Mouse (Mus musculus) forebrain, embryonic 16.5 days (tissue): Measurements from ENCODE around the gene Gm45140. TPM values are rescaled to one million over a fixed set of nuclear protein-coding genes. Genes with fewer than 3 reads are reported as not detected.

Experiments used
- ATAC-seq: fragments of 200-750 bp; cut with Nextera tagmentation; 2 replicates; pipeline ENCODE4 v1.8.0; 2017; ENCODE audit warnings: mild to moderate bottlenecking, moderate library complexity
- H3K27ac ChIP-seq: fragments of 300-500 bp; sonication (generic); 2 replicates; pipeline ENCODE4 v1.5.1; 2014; ENCODE audit warnings: low read length, control low read depth
- H3K27me3 ChIP-seq: fragments of 300-500 bp; sonication (generic); replicated peaks from 2 replicates; pipeline ENCODE4 v1.6.1; 2014; ENCODE audit warnings: low read length; ENCODE audit not compliant: control insufficient read depth, insufficient read depth
- H3K36me3 ChIP-seq: fragments of 300-500 bp; sonication (generic); 2 replicates; pipeline ENCODE4 v1.6.1; 2014; ENCODE audit not compliant: control insufficient read depth, insufficient read depth
- H3K4me1 ChIP-seq: fragments of 300-500 bp; sonication (generic); replicated peaks from 2 replicates; pipeline ENCODE4 v1.6.1; 2014; ENCODE audit warnings: low read length; ENCODE audit not compliant: control insufficient read depth, insufficient read depth
- H3K4me2 ChIP-seq: fragments of 300-500 bp; sonication (generic); 2 replicates; pipeline ENCODE4 v1.6.1; 2014; ENCODE audit warnings: mild to moderate bottlenecking, low read length, control low read depth
- H3K4me3 ChIP-seq: fragments of 300-500 bp; sonication (generic); replicated peaks from 2 replicates; pipeline ENCODE4 v1.5.1; 2014; ENCODE audit warnings: mild to moderate bottlenecking, low read length, control low read depth
- H3K9ac ChIP-seq: fragments of 300-500 bp; sonication (generic); replicated peaks from 2 replicates; pipeline ENCODE4 v1.6.1; 2014; ENCODE audit warnings: low read depth, low read length, control low read depth
- H3K9me3 ChIP-seq: fragments of 300-500 bp; sonication (generic); 2 replicates; pipeline ENCODE4 v1.6.1; 2016; ENCODE audit warnings: low read length; ENCODE audit not compliant: control insufficient read depth
- WGBS: fragments of 180-500 bp; shearing (Covaris S2); extraction: QIAGEN DNeasy Blood & Tissue Kit; methylation state at CpG from one replicate; pipeline ENCODE4 v1.1.7; 2014; 5-methylcytosine and 5-hydroxymethylcytosine counted together
- polyA plus RNA-seq: library from polyadenylated mRNA; unstranded; fragments of >200 nt; fragmentation: Nextera tagmentation; extraction: Ambion mirVana; gene quantifications from 2 replicates; pipeline ENCODE4 v1.2.1, GENCODE M21; 2015

The Gm45140 gene
- polyA plus RNA-seq, 1 experiment from 2014 or later: 2.5 TPM

DNA sequence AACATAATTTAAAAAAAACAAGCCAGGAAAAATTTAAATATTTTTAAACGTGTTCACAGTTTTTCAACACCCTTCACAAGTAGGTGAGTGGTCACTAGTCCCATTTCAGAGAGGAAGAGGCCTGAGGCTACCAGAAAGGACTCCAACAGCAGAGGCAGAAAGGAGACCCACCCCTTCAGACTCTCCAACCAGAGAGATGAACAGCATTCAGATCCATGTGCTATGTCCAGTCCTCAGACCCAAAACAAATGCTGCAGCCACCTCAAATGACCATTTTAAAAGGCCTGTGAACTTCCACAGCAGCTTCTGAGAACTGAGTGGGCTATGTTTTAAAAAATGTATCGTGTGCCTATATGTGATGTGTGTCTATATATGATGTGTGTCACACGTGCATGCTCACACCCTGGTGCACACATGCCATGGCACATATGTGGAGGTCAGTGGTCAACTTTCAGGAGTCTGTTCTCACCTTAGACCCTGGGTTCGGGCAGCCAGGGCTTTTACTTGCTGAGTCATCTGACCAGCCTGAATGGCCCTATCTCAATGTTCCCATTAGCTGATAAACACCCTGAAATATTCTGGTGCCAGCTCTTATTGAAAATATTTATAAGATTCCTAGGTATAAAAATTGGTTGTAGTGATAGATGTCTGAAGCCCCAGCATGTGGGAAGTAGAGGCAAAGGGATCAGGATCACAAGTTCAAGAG lies 27.7 kb downstream of the Gm45140 start:
- Histone ChIP-seq H3K27ac (no peak overlapping the region), H3K4me3 (no peak overlapping the region), H3K4me2 (no peak overlapping the region), H3K27me3 (no peaks in the 10 kb centered on the region), H3K9me3 (no peaks in the 10 kb centered on the region), H3K9ac (no peak overlapping the region), H3K36me3 (no peaks in the 10 kb centered on the region), H3K4me1 (peaks cover 14% of the 10 kb centered on the region)
- ATAC-seq: no peak
- 88% methylated on average over 4 of the region's 4 CpGs for whole genome bisulfite sequencing

DNA sequence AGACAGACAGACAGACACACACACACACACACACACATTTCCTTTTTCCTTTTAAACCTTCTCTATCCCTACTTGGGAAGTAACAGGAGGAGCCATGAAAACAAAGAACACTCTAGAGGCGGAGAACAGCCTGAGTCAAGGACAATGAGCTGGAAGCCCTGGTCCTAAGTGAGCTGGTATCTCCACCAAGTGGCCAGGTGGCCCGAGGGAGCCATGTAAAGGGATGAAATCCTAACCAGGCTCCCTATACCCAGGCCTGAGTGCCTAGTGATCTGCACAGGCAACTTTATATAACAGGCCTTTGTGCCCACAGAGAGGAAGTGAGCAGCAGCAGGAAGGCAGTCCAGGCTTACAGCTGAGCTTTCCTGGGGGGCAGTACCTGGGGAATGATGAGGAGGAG lies 28.7 kb downstream of the Gm45140 start:
- Histone ChIP-seq H3K9ac (no peak overlapping the region), H3K27me3 (no peaks in the 10 kb centered on the region), H3K9me3 (no peaks in the 10 kb centered on the region), H3K4me3 (no peak overlapping the region), H3K36me3 (no peaks in the 10 kb centered on the region), H3K27ac (no peak overlapping the region), H3K4me2 (no peak overlapping the region), H3K4me1 (peaks cover 9% of the 10 kb centered on the region)
- no peak for ATAC-seq
- WGBS: 49% methylated on average over 2 of the region's 2 CpGs

DNA sequence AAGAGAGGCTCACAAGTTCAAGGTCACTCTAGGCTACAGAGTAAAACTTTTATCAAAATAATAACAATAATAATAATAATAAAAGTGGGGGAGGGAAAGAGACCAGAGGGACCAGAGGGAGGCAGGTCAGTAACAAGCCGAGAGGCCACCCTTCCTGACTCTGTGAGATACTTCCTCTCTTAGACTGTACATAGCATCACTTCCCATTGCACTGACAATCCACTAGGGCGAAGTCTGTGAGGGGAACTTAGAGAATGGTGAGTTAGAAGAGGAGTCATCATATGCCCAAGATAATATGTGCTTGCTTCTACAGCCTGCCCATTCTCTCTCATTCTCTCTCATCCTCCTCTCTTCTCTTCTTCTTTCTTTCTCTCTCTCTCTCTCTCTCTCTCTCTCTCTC lies 29.6 kb downstream of the Gm45140 start:
- Histone ChIP-seq H3K9ac (no peak overlapping the region), H3K27me3 (no peaks in the 10 kb centered on the region), H3K9me3 (no peaks in the 10 kb centered on the region), H3K4me2 (no peak overlapping the region), H3K4me3 (no peak overlapping the region), H3K27ac (no peak overlapping the region), H3K36me3 (no peaks in the 10 kb centered on the region), H3K4me1 (peaks cover 8% of the 10 kb centered on the region)
- no peak for ATAC-seq
- WGBS: 93% methylated on average over 2 of the region's 2 CpGs

DNA sequence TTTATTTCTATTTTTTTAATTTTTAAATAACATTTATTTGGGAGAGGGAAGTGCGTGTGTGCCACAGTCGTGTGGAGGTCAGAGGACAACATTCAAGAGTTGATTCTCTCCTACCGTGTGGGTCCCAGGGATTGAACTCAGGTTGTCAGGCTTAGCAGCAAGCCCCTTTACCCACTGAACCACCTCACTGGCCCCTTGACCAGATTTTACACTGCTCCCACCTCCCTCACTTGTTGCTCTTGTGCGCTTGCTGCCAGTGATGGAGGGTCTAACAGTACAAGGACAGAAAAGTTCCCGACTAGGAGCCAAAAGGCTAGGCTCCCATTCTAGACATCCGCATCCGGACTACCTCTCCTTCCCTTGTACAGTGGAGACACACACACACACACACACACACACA lies 30.1 kb downstream of the Gm45140 start:
- Histone ChIP-seq H3K9ac (no peak overlapping the region), H3K27ac (no peak overlapping the region), H3K4me2 (no peak overlapping the region), H3K4me1 (peaks cover 2% of the 10 kb centered on the region; the same call in 1 of the 2 replicates), H3K27me3 (no peaks in the 10 kb centered on the region), H3K36me3 (no peaks in the 10 kb centered on the region), H3K4me3 (no peak overlapping the region), H3K9me3 (no peaks in the 10 kb centered on the region)
- 91% methylated on average over 7 of the region's 7 CpGs for WGBS
- no peak for ATAC-seq

DNA sequence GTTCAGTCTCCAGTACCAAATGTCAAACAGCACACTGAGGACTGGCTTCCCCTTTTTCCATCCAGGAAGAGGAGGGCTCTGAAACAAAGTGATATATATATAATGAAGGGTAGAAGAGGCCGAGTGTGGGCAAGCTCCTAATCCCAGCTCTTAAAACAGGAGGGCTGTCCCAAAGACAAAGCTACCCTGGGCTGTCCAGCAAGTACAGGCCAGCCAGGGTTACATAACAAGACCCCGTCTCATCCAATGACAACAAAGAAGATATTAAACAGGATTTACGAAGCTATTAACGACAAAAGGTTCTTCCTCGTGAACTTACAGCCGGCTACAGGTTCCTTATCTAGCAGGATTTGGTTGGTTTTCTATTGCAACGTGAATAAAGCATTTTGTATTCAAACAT lies 30.7 kb downstream of the Gm45140 start:
- no peak overlapping the region for H3K27ac ChIP-seq
- no peaks in the 10 kb centered on the region for H3K4me1 ChIP-seq
- H3K4me3 ChIP-seq: no peak overlapping the region
- H3K9me3 ChIP-seq: no peaks in the 10 kb centered on the region
- no peaks in the 10 kb centered on the region for H3K27me3 ChIP-seq
- WGBS: 78% methylated on average over 7 of the region's 7 CpGs
- no peak overlapping the region for H3K9ac ChIP-seq
- no peaks in the 10 kb centered on the region for H3K36me3 ChIP-seq
- no peak for ATAC-seq
- no peak overlapping the region for H3K4me2 ChIP-seq

DNA sequence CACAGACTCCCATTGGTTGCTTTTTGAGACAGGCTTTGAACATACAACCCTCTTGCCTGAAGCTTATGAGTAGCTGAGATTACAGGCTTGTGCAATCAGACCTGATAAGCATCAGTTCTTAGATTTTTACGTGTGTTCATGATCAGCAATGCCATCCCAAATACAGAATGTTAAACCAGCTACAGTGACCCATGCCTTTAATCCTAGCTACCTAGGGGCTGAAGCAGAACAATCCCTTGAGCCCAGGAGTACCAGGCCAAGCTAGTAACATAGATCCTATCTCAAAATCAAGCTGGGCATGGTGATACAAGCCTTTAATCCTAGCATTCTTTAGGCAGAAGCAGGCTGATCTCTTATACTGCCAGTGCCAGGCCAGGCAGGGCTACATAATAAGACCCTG lies 31.6 kb downstream of the Gm45140 start:
- ATAC-seq: no peak
- no peaks in the 10 kb centered on the region for H3K9me3 ChIP-seq
- WGBS: 88% methylated on average over 1 of the region's 1 CpGs
- H3K27me3 ChIP-seq: no peaks in the 10 kb centered on the region
- H3K4me1 ChIP-seq: no peaks in the 10 kb centered on the region
- no peak overlapping the region for H3K9ac ChIP-seq
- H3K4me2 ChIP-seq: no peak overlapping the region
- H3K27ac ChIP-seq: no peak overlapping the region
- H3K36me3 ChIP-seq: no peaks in the 10 kb centered on the region
- no peak overlapping the region for H3K4me3 ChIP-seq

DNA sequence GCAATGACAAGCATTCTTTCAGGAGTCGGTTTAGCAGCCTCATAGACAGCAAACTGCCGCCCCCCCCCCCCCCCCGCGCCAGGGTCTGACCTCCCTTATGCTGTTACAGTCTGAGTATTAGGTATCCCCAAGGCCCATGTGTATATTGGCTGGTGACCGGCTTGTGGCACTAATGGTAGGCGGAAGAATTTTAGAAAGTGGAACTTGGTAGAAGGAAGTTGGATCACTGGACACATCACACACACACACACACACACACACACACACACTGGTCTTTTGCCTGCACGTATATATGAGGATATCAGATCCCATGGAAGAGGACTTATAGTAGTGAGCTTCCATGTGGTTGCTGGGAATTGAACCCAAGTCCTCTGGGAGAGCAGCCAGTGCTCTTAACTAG lies 33.1 kb downstream of the Gm45140 start:
- Histone ChIP-seq H3K4me1 (no peaks in the 10 kb centered on the region), H3K4me3 (no peak overlapping the region), H3K9me3 (no peaks in the 10 kb centered on the region), H3K36me3 (no peaks in the 10 kb centered on the region), H3K9ac (no peak overlapping the region), H3K4me2 (no peak overlapping the region), H3K27ac (no peak overlapping the region), H3K27me3 (no peaks in the 10 kb centered on the region)
- no peak for ATAC-seq
- 89% methylated on average over 7 of the region's 7 CpGs for WGBS

DNA sequence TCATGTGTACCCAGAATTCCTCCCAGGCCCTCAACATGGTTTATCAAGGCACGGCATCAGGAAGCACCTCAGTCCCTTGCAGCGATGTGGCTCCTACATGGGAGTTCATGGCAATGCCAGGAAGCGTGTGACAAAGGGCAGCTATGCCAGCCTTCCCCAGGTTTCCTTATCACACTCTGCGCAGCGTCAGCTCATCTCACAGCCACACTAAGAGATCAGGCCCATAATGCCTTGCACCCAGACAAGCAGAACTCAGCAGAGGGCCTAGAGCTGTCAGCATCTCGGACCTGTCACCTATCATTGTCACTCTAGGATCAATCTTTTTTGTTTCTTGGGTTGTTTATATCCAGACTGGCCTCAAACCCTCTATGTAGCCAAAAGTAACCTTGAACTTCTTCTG lies 36.0 kb downstream of the Gm45140 start:
- 93% methylated on average over 6 of the region's 6 CpGs for WGBS
- ATAC-seq: no peak
- no peaks in the 10 kb centered on the region for H3K36me3 ChIP-seq
- H3K4me3 ChIP-seq: no peak overlapping the region
- no peak overlapping the region for H3K27ac ChIP-seq
- H3K4me2 ChIP-seq: no peak overlapping the region
- no peaks in the 10 kb centered on the region for H3K9me3 ChIP-seq
- H3K27me3 ChIP-seq: no peaks in the 10 kb centered on the region
- H3K9ac ChIP-seq: no peak overlapping the region
- no peaks in the 10 kb centered on the region for H3K4me1 ChIP-seq

DNA sequence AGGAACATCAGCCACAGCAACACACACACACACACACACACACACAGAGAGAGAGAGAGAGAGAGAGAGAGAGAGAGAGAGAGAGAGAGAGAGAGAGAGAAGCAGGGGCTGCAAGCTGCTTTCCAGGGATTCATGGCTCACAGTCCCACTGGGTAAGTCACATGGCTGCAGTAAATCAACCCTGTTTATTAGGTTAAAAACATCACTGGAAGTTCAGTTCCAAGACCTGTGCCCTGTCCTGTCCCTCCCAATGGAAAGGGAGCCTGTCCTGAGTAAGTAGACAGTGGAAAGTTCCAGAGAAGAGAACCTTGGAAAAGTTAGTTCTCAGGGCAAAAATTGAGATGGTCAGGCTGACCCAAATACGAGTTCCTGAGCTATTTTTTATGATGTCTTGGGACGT lies 38.3 kb downstream of the Gm45140 start:
- Histone ChIP-seq H3K9me3 (no peaks in the 10 kb centered on the region), H3K4me3 (no peak overlapping the region), H3K4me2 (no peak overlapping the region), H3K4me1 (no peaks in the 10 kb centered on the region), H3K9ac (no peak overlapping the region), H3K27ac (no peak overlapping the region), H3K36me3 (no peaks in the 10 kb centered on the region), H3K27me3 (no peaks in the 10 kb centered on the region)
- ATAC-seq: no peak
- WGBS: 62% methylated on average over 2 of the region's 2 CpGs
